Mouse (Mus musculus) liver, embryonic 14.5 days (tissue): Measurements from ENCODE around the gene Cd151.
A peak's percentile ranks its signal among the peaks of the same experiment; 100 is the strongest.

Source experiments
- CTCF ChIP-seq: IDR thresholded peaks from 2 replicates; pipeline ENCODE4 v1.5.1; 2016; ENCODE audit warnings: antibody characterized with exemption, low read depth, control low read depth
- EP300 ChIP-seq: IDR thresholded peaks from 2 replicates; pipeline ENCODE4 v1.6.1; 2016; ENCODE audit warnings: antibody characterized with exemption, low read depth

GRCm38 (mm10) chr7:141443081-141443821, 23.9 kb upstream of the Cd151 start:
- peak; percentile 77 for TF ChIP-seq CTCF
- TF ChIP-seq EP300, result no peak
